Mouse (Mus musculus) kidney, postnatal 0 days (tissue): Measurements from ENCODE around the gene Arhgap8. TPM values are rescaled to one million over a fixed set of nuclear protein-coding genes. Genes with fewer than 3 reads are reported as not detected.

ENCODE experiments used
- ATAC-seq: fragments of 200-750 bp; cut with Nextera tagmentation; replicated peaks from 2 replicates; pipeline ENCODE4 v1.8.0; 2017; ENCODE audit warnings: low read depth, moderate number of reproducible peaks, moderate TSS enrichment, moderate library complexity; ENCODE audit not compliant: low FRiP score
- DNase-seq: peaks from one replicate; pipeline ENCODE4 v3.0.0-alpha.2; 2016; ENCODE audit warnings: low spot score
- H3K27ac ChIP-seq: fragments of 300-500 bp; sonication (generic); 2 replicates; pipeline ENCODE4 v1.5.1; 2014; ENCODE audit warnings: mild to moderate bottlenecking
- H3K27me3 ChIP-seq: fragments of 300-500 bp; sonication (generic); 2 replicates; pipeline ENCODE4 v1.6.1; 2014; ENCODE audit warnings: low read length, mixed read lengths; ENCODE audit not compliant: insufficient read depth
- H3K36me3 ChIP-seq: fragments of 300-500 bp; sonication (generic); 2 replicates; pipeline ENCODE4 v1.6.1; 2014; ENCODE audit warnings: low read length, mixed read lengths; ENCODE audit not compliant: insufficient read depth
- H3K4me1 ChIP-seq: fragments of 300-500 bp; sonication (generic); replicated peaks from 2 replicates; pipeline ENCODE4 v1.6.1; 2014; ENCODE audit warnings: antibody characterized with exemption, low read length, mixed read lengths; ENCODE audit not compliant: insufficient read depth
- H3K4me2 ChIP-seq: fragments of 300-500 bp; sonication (generic); 2 replicates; pipeline ENCODE4 v1.6.1; 2014; ENCODE audit warnings: mild to moderate bottlenecking, low read length, moderate library complexity, mixed read lengths
- H3K4me3 ChIP-seq: fragments of 300-500 bp; sonication (generic); replicated peaks from 2 replicates; pipeline ENCODE4 v1.5.1; 2014; ENCODE audit warnings: low read depth, low read length
- H3K9ac ChIP-seq: fragments of 300-500 bp; sonication (generic); 2 replicates; pipeline ENCODE4 v1.6.1; 2014; ENCODE audit warnings: low read depth, low read length
- H3K9me3 ChIP-seq: fragments of 300-500 bp; sonication (generic); replicated peaks from 2 replicates; pipeline ENCODE4 v1.6.1; 2016; ENCODE audit warnings: low read length, inconsistent platforms, mixed read lengths
- CTCF ChIP-seq: IDR thresholded peaks from 2 replicates; pipeline ENCODE4 v1.5.1; 2016; ENCODE audit warnings: antibody characterized with exemption, low read depth, mild to moderate bottlenecking, moderate library complexity
- WGBS: fragments of 180-500 bp; shearing (Covaris S2); extraction: QIAGEN DNeasy Blood & Tissue Kit; methylation state at CpG from one replicate; pipeline ENCODE4 v1.1.7; 2014; 5-methylcytosine and 5-hydroxymethylcytosine counted together
- polyA plus RNA-seq: library from polyadenylated mRNA; unstranded; fragments of >200 nt; fragmentation: Nextera tagmentation; extraction: Ambion mirVana; gene quantifications from 2 replicates; pipeline ENCODE4 v1.2.1, GENCODE M21; 2015

Arhgap8 gene
- polyA plus RNA-seq, 1 experiment from 2014 or later, result 13.9 TPM

DNA sequence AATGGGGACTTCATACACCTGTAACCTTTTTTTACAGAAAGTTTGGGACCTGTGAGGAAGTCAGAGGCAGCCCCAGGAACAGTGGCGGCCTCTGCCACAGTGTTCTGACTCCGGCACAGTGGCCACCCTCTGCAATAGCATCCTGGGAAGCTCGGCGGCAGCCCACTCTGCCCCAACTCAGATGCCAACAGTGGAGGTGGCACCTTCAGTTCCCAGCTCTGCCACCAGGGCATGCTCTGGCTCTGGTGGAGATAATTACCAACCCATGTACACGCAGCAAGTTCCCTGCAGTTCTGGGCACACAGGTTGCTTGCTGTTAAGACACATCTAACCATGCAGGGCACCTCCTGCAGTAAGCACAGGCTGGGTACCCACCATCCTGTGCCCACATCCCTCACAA, 80.3 kb downstream of the Arhgap8 start:
- Histone ChIP-seq H3K9me3 (no peaks in the 10 kb centered on the region), H3K4me2 (no peak overlapping the region), H3K27me3 (no peaks in the 10 kb centered on the region), H3K4me1 (no peaks in the 10 kb centered on the region), H3K27ac (no peak overlapping the region), H3K36me3 (no peaks in the 10 kb centered on the region), H3K9ac (no peak overlapping the region), H3K4me3 (no peak overlapping the region)
- peak; percentile 51; the same call in 1 of the 2 replicates for TF ChIP-seq CTCF
- DNase-seq (peak; percentile 16), ATAC-seq (no peak)
- WGBS, result 82% methylated on average over 5 of the region's 5 CpGs

DNA sequence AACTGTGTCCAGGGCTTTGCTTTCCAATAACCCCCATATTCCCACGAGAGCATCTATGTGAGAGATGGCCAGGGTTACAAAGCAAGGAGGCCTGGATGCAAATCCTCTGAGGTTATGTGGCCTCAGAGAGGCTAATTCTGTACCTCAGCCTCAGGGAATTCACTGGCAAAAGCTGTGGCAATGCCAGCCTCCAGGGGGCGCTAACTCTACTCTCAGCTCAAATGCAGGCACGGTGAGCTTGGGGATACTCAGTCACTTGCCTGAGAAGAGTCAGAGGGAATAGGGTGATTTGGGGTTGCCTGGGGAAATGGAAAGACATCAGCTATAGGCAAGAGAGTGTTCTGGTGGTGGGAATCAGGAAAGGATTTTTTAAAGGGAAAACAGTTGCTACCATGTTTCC, 83.8 kb downstream of the Arhgap8 start:
- 52% methylated on average over 3 of the region's 3 CpGs for WGBS
- H3K4me3 ChIP-seq, result no peak overlapping the region

DNA sequence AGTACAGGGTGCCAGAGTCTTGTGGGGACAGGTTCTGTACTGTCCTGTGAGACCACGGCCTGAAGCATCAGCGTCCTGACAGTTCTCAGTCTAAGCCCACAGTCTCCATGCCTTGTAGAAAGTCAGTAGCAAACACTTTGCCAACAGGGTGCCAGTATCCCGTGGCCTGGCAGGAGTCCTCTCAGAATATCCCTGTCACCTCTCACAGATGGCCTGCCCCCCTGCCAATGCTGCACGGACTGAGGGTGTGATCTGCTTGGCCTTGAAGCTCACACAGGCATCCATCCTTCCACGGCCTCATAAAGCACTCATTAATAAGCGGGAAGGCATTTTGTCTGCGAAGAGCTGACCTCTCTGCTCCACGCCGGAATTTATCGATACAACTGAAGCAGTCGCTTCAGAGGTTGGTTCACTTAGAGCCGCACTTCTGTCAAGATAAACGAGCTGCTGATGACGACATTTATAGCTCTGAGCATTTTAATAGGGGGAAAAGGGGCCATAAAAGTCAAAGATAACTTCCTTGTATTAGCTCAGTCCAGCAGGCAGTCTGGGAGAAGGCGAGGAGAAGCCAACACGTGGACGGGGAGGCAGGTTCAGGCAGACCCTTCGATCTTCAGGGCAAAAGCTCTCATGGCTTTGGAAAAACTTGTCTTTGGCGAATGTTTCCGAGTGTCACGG, 89.6 kb downstream of the Arhgap8 start:
- ATAC-seq, result no peak
- no peak for TF ChIP-seq CTCF
- DNase-seq, result no peak

More for the DNA sequence above, 83.8 kb downstream of the Arhgap8 start:
- Histone ChIP-seq H3K4me2 (no peak overlapping the region), H3K4me1 (no peaks in the 10 kb centered on the region), H3K36me3 (no peaks in the 10 kb centered on the region), H3K9ac (no peak overlapping the region), H3K9me3 (no peaks in the 10 kb centered on the region), H3K27ac (no peak overlapping the region), H3K27me3 (no peaks in the 10 kb centered on the region)
- TF ChIP-seq CTCF, result peak; percentile 70
- peak; percentile 11 for DNase-seq
- no peak for ATAC-seq

DNA sequence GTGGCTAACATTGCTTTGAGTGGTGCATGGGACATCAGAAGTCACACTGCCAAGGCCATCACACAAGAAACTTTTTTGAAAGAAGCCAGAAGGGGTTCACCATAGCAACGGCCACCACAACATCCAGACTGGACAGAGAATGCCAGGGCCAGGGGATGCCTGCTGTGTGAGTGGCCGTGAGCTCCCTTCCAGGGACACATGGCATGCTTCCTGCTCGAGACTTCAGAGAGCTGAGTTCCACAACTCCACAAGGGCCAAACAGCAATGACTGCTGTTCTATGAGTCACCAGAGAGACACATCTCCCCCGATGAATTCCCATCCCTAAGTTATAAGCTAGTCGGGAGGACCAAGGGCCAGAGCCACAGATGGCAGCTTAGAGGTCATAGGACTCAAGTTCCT, 91.3 kb downstream of the Arhgap8 start:
- Histone ChIP-seq H3K4me3 (no peak overlapping the region), H3K9me3 (no peaks in the 10 kb centered on the region), H3K4me2 (no peak overlapping the region), H3K9ac (no peak overlapping the region), H3K36me3 (no peaks in the 10 kb centered on the region), H3K27me3 (no peaks in the 10 kb centered on the region), H3K27ac (no peak overlapping the region), H3K4me1 (no peaks in the 10 kb centered on the region)
- ATAC-seq (no peak), DNase-seq (no peak)
- WGBS, result 80% methylated on average over 5 of the region's 5 CpGs
- no peak for TF ChIP-seq CTCF

More for the DNA sequence above, 89.6 kb downstream of the Arhgap8 start:
- Histone ChIP-seq H3K4me2 (no peak overlapping the region), H3K9me3 (no peaks in the 10 kb centered on the region), H3K4me1 (no peaks in the 10 kb centered on the region), H3K4me3 (no peak overlapping the region), H3K9ac (no peak overlapping the region), H3K27ac (no peak overlapping the region), H3K36me3 (no peaks in the 10 kb centered on the region), H3K27me3 (no peaks in the 10 kb centered on the region)
- WGBS, result 34% methylated on average over 21 of the region's 21 CpGs

DNA sequence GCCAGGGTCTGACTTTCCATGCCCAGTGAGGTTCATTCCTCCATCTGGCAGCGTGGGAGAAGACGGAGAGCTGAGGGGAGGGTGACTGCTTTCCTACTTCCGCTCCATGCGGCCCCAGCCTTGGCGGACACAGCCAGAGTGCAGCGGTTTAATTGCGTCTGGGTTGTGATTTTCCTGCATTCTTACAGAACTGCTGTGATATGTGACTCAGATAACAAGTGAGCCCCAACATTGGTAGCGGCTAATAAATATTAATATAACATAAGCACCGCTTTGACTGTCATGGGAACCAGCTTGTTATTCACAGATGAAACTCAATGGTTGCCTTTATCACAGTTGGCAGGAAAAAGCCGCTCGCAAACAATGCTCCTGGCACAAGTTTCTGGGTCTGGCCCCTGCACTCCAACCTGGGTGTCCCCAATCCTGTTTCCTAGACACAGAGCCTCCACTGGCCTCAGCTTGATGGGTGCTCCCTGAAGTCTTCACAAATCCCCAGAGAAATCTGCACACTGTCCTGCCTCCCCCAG, 93.0 kb downstream of the Arhgap8 start:
- Histone ChIP-seq H3K4me2 (no peak overlapping the region), H3K9ac (no peak overlapping the region), H3K36me3 (no peaks in the 10 kb centered on the region), H3K4me1 (no peaks in the 10 kb centered on the region), H3K9me3 (no peaks in the 10 kb centered on the region), H3K27ac (no peak overlapping the region), H3K27me3 (no peaks in the 10 kb centered on the region), H3K4me3 (no peak overlapping the region)
- WGBS, result 61% methylated on average over 11 of the region's 11 CpGs
- ATAC-seq (no peak), DNase-seq (no peak)
- TF ChIP-seq CTCF, result no peak

DNA sequence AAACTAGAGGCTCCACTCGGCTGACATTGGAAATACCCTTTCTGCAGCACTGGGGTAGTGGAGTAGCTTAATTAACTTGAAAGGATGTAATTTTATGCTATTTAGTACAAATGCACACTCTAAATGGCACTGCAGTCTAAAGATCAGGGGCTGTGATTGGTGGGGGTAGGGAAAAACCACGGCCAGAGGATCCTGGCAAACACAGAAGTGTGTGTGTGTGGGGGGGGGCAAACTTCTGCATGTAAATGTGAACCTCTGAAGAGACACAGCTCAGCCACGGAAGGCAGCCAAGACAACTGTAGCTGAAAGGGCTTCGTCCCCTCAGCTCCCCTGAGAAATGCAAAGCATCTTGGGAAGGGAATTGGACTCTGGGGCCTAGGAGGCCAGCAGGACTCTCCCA, 95.3 kb downstream of the Arhgap8 start:
- H3K4me1 ChIP-seq, result no peaks in the 10 kb centered on the region

More for the DNA sequence above, 95.3 kb downstream of the Arhgap8 start:
- Histone ChIP-seq H3K9me3 (no peaks in the 10 kb centered on the region), H3K9ac (no peak overlapping the region), H3K27me3 (no peaks in the 10 kb centered on the region), H3K4me2 (no peak overlapping the region), H3K36me3 (no peaks in the 10 kb centered on the region), H3K27ac (no peak overlapping the region), H3K4me3 (no peak overlapping the region)
- WGBS, result 39% methylated on average over 4 of the region's 4 CpGs
- no peak for ATAC-seq
- no peak for DNase-seq
- no peak for TF ChIP-seq CTCF
